Mouse (Mus musculus) c-Kit-positive CD71-positive TER-119-positive erythroid progenitor cells, embryonic 14.5 days (primary cell): ENCODE measurements around the gene Ppp1r12a.
A peak's percentile ranks its signal among the peaks of the same experiment; 100 is the strongest.

Experiments
- DNase-seq: peaks from one replicate; pipeline ENCODE4 v3.0.0-alpha.2; 2013; ENCODE audit warnings: low spot score

The Ppp1r12a gene

GRCm38 (mm10) chr10:108162297-108163020, 466 bp downstream of the Ppp1r12a start:
- no peak for DNase-seq

- DNase-seq, result no peak
Measured at GRCm38 (mm10) chr10:108163021-108163410, 1.0 kb downstream of the Ppp1r12a start.

- DNase-seq, result no peak
Measured at GRCm38 (mm10) chr10:108163451-108163850, 1.5 kb downstream of the Ppp1r12a start.

- DNase-seq, result no peak
Measured at GRCm38 (mm10) chr10:108167823-108168222, 5.8 kb downstream of the Ppp1r12a start.

- DNase-seq, result no peak
Measured at GRCm38 (mm10) chr10:108170818-108171217, 8.8 kb downstream of the Ppp1r12a start.

GRCm38 (mm10) chr10:108171637-108172036, 9.6 kb downstream of the Ppp1r12a start:
- no peak for DNase-seq

GRCm38 (mm10) chr10:108172817-108173563, 11.0 kb downstream of the Ppp1r12a start:
- DNase-seq, result peak; percentile 44

- DNase-seq, result peak; percentile 49
Measured at GRCm38 (mm10) chr10:108174107-108174506, 12.1 kb downstream of the Ppp1r12a start.

GRCm38 (mm10) chr10:108175885-108176284, 13.9 kb downstream of the Ppp1r12a start:
- DNase-seq, result no peak

- no peak for DNase-seq
Measured at GRCm38 (mm10) chr10:108178285-108178848, 16.4 kb downstream of the Ppp1r12a start.

GRCm38 (mm10) chr10:108179404-108179803, 17.4 kb downstream of the Ppp1r12a start:
- no peak for DNase-seq

- no peak for DNase-seq
Measured at GRCm38 (mm10) chr10:108180313-108180712, 18.3 kb downstream of the Ppp1r12a start.

- no peak for DNase-seq
Measured at GRCm38 (mm10) chr10:108181893-108182292, 19.9 kb downstream of the Ppp1r12a start.

- no peak for DNase-seq
Measured at GRCm38 (mm10) chr10:108182386-108182785, 20.4 kb downstream of the Ppp1r12a start.

GRCm38 (mm10) chr10:108184763-108185162, 22.8 kb downstream of the Ppp1r12a start:
- no peak for DNase-seq

GRCm38 (mm10) chr10:108185265-108185664, 23.3 kb downstream of the Ppp1r12a start:
- DNase-seq, result no peak

GRCm38 (mm10) chr10:108189303-108189702, 27.3 kb downstream of the Ppp1r12a start:
- no peak for DNase-seq

- no peak for DNase-seq
Measured at GRCm38 (mm10) chr10:108189986-108190385, 28.0 kb downstream of the Ppp1r12a start.

- DNase-seq, result no peak
Measured at GRCm38 (mm10) chr10:108190626-108191025, 28.6 kb downstream of the Ppp1r12a start.

GRCm38 (mm10) chr10:108191381-108191787, 29.4 kb downstream of the Ppp1r12a start:
- DNase-seq, result no peak

- DNase-seq, result no peak
Measured at GRCm38 (mm10) chr10:108192306-108192705, 30.3 kb downstream of the Ppp1r12a start.

- no peak for DNase-seq
Measured at GRCm38 (mm10) chr10:108196124-108196523, 34.1 kb downstream of the Ppp1r12a start.

- DNase-seq, result no peak
Measured at GRCm38 (mm10) chr10:108197498-108197897, 35.5 kb downstream of the Ppp1r12a start.
